Comparison of ENCODE assay signal across 26 mouse cellular contexts in the genomic region with DNA sequence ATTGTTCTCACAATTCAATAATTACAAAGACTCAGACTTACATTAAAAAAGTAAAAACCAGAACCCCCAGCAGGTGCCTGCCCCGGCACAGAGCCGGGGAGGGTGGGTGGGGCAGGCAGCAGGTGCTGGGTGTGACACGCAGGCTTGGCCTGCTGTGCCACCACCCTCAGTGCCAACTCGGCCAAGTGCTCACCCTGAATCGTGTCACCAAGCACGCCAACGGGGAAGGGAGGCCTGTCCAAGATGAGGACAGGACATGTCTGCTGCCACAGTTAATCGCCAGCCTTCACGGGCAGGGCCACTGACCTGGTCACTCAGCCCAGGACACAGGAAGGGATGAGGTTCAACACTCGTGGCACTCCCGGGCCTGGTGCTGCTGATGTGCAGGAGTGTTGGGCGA. TPM values are rescaled to one million over a fixed set of nuclear protein-coding genes. Genes with fewer than 3 reads are reported as not detected.
DNase-seq lines count a peak whose midpoint lies in the region; ATAC-seq and TF ChIP-seq lines count a peak whose summit lies in the region.
"Had no signal": no experiment of that assay in that cellular context is flagged by ENCODE, and none has a peak within 500 bp of the region (broad histone marks: within the 10 kb centered on the region; RNA-seq: fewer than 3 reads in every experiment).

No protein-coding gene starts in this region.

- DNase-seq in limb, embryonic 10.5 days (ENCODE audit: low spot score): no peak
- DNase-seq in cerebellum, adult 8-10 months: peak; percentile 44
- peak; percentile 89 for DNase-seq in gastrocnemius, adult 2 months
- no peak for DNase-seq in T-cell, adult 2 months (ENCODE audit: low spot score)
- DNase-seq in neural tube, embryonic 10.5 days (ENCODE audit: extremely low spot score, low spot score): no peak
- DNase-seq in thymus, postnatal 14 days: no peak
- DNase-seq: adrenal gland, postnatal 36 days; forebrain, postnatal 0 days; kidney, postnatal 36 days; layer of hippocampus, postnatal 36 days; liver, embryonic 13.5 days; lung, embryonic 14.5 days; thymus, postnatal 36 days had no signal

- no peak for ATAC-seq in limb, embryonic 12.5 days (ENCODE audit: insufficient number of reproducible peaks, insufficient read depth, low FRiP score, low TSS enrichment, low read depth)
- ATAC-seq: activated CD4-positive, CD25-positive, alpha-beta regulatory T cell, adult 4 months; forebrain, postnatal 0 days; intestine, postnatal 0 days; midbrain, embryonic 15.5 days had no signal

- no peak for TF ChIP-seq CTCF in gastrocnemius, adult 2 months (IDR thresholded peaks at IDR 0.05)

- peaks cover 15% of the 10 kb centered on the region for H3K4me1 ChIP-seq in limb, embryonic 12.5 days (replicated peaks)
- peaks cover 10% of the 10 kb centered on the region; the same call in 1 of the 2 replicates for H3K4me1 ChIP-seq in limb, embryonic 10.5 days
- H3K4me1 ChIP-seq: embryonic facial prominence, embryonic 15.5 days; hindbrain, embryonic 12.5 days; kidney, embryonic 15.5 days; liver, embryonic 13.5 days; midbrain, embryonic 15.5 days; neural tube, embryonic 13.5 days had no signal

- H3K4me3 ChIP-seq in limb, embryonic 12.5 days (replicated peaks): no peak overlapping the region
- no peak overlapping the region for H3K4me3 ChIP-seq in limb, embryonic 10.5 days
- H3K4me3 ChIP-seq in gastrocnemius, adult 2 months: no peak overlapping the region
- H3K4me3 ChIP-seq: embryonic facial prominence, embryonic 15.5 days; hindbrain, embryonic 12.5 days; kidney, embryonic 15.5 days; limb, embryonic 13.5 days; liver, embryonic 13.5 days; midbrain, embryonic 15.5 days; neural tube, embryonic 13.5 days had no signal

- intact Hi-C loops in gastrocnemius, adult 2 months (cut with DNase I): no loop called here

- H3K27me3 ChIP-seq in limb, embryonic 12.5 days: no peaks in the 10 kb centered on the region
- H3K27me3 ChIP-seq in limb, embryonic 10.5 days (ENCODE audit: low read depth, poor library complexity, severe bottlenecking): no peaks in the 10 kb centered on the region
- H3K27me3 ChIP-seq: embryonic facial prominence, embryonic 15.5 days; hindbrain, embryonic 12.5 days; kidney, embryonic 15.5 days; limb, embryonic 13.5 days; midbrain, embryonic 15.5 days; neural tube, embryonic 13.5 days had no signal

- H3K9me3 ChIP-seq in limb, embryonic 12.5 days: no peaks in the 10 kb centered on the region
- no peaks in the 10 kb centered on the region for H3K9me3 ChIP-seq in limb, embryonic 10.5 days (replicated peaks)
- H3K9me3 ChIP-seq: embryonic facial prominence, embryonic 15.5 days; hindbrain, embryonic 12.5 days; kidney, embryonic 15.5 days; limb, embryonic 13.5 days; liver, embryonic 13.5 days; midbrain, embryonic 15.5 days; neural tube, embryonic 13.5 days had no signal

- WGBS in limb, embryonic 12.5 days: 88% methylated on average over 12 of the region's 12 CpGs
- WGBS in limb, embryonic 10.5 days: 94% methylated on average over 12 of the region's 12 CpGs

- no peak overlapping the region for H3K27ac ChIP-seq in limb, embryonic 12.5 days
- H3K27ac ChIP-seq in limb, embryonic 10.5 days: no peak overlapping the region
- H3K27ac ChIP-seq in gastrocnemius, adult 2 months: peak overlapping the region; percentile 73
- H3K27ac ChIP-seq: embryonic facial prominence, embryonic 15.5 days; hindbrain, embryonic 12.5 days; kidney, embryonic 15.5 days; limb, embryonic 13.5 days; liver, embryonic 13.5 days; midbrain, embryonic 15.5 days; neural tube, embryonic 13.5 days had no signal

- H3K9ac ChIP-seq in limb, embryonic 12.5 days (replicated peaks): peak overlapping the region; percentile 5; the same call in 1 of the 2 replicates
- H3K9ac ChIP-seq: embryonic facial prominence, embryonic 15.5 days; forebrain, postnatal 0 days; hindbrain, embryonic 12.5 days; kidney, embryonic 15.5 days; limb, embryonic 13.5 days; liver, embryonic 13.5 days; lung, embryonic 14.5 days; midbrain, embryonic 15.5 days; neural tube, embryonic 13.5 days had no signal

- H3K4me2 ChIP-seq in limb, embryonic 12.5 days: no peak overlapping the region
- H3K4me2 ChIP-seq: embryonic facial prominence, embryonic 15.5 days; hindbrain, embryonic 12.5 days; kidney, embryonic 15.5 days; limb, embryonic 13.5 days; liver, embryonic 13.5 days; lung, embryonic 14.5 days; midbrain, embryonic 15.5 days; neural tube, embryonic 13.5 days had no signal

- H3K36me3 ChIP-seq in limb, embryonic 12.5 days: peaks cover 77% of the 10 kb centered on the region
- H3K36me3 ChIP-seq in limb, embryonic 10.5 days: peaks cover 81% of the 10 kb centered on the region

RNA-seq across cellular contexts. Expression of a gene that starts 22.1 kb away (rescaled TPM):
- 0.20 and 0.74 TPM in 2 replicates for polyA plus RNA-seq in limb, embryonic 12.5 days (2016; fragmentation: Nextera tagmentation; extraction: Ambion mirVana)
- polyA plus RNA-seq in limb, embryonic 10.5 days (2016; fragmentation: Nextera tagmentation; extraction: Ambion mirVana): 0.30 and 0.33 TPM in 2 replicates
- not detected for total RNA-seq in gastrocnemius, adult 2 months (2021)
- total RNA-seq: adrenal gland, postnatal 36 days; common myeloid progenitor, adult 5-6 weeks; heart, adult 18-20 months; heart, postnatal 25 days had no signal
- polyA plus RNA-seq: activated CD4-positive, CD25-positive, alpha-beta regulatory T cell, adult 4 months; stomach, embryonic 14.5 days had no signal

Comparison
In these comparisons a context has a peak if more than half of its experiments do, and no peak if none do; other contexts are left out.
1. DNase-seq: peak in cerebellum, adult 8-10 months (single experiment) and gastrocnemius, adult 2 months (single experiment); none in limb, embryonic 10.5 days (single experiment), T-cell, adult 2 months (single experiment), neural tube, embryonic 10.5 days (single experiment) and thymus, postnatal 14 days (single experiment).